Mouse (Mus musculus) activated CD4-positive, CD25-positive, alpha-beta regulatory T cell, adult 4 months (primary cell): Measurements from ENCODE around the gene 2810408A11Rik. TPM values are rescaled to one million over a fixed set of nuclear protein-coding genes. Genes with fewer than 3 reads are reported as not detected.
"Not testable (repeated sequence)": the region's sequence is repeated elsewhere in the genome, so short reads cannot be mapped to it uniquely, and the experiment has no call there.

Experiments used
- ATAC-seq: one replicate; pipeline ENCODE4 v1.8.0; 2017
- polyA plus RNA-seq, 2 experiments: library from polyadenylated mRNA; unstranded; fragments of 100-300 nt; shearing (Covaris generic); gene quantifications; one replicate each; pipeline ENCODE4 v1.2.1; 2017

Gene 2810408A11Rik
- polyA plus RNA-seq, 2 experiments from 2014 or later = 1.1 to 1.2 TPM

DNA sequence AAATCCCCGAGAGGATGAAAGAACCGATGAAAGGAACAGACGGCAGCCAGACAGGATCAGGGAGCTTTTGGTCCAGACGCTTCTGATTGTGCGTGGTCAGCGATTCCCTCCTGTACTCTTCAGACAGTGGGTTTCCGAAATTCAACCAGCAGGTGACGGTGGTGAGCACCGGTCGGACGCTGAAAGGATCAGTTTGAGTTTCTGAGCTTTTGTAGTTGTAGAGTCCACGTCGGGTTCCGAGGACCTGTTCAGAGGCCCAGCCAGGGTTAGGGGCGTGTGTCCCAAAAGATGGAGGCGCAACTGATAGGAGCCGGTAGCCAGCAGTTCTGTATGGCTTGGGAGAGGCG is 20.3 kb downstream of the 2810408A11Rik start:
- ATAC-seq = peak; percentile 45

DNA sequence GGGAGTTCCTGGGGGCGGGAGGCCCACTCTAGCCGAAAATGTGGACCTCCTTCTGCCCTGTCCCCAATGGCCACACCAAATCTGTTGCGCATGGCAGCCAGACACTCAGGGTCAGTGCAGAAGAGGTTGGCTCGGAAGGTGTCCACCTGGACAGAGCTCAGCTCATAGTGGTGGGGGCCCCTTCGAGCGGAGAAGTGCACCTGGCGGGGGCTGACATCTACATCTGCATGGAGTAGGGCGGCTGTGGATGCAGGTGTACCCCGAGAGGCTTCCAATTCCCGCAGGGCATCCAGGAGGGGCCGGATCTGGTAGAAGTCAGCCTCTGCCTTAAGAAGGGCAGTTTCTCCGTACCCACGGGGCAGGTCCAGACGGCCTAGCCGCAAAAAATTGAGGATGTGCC is 21.1 kb downstream of the 2810408A11Rik start:
- ATAC-seq = no peak

DNA sequence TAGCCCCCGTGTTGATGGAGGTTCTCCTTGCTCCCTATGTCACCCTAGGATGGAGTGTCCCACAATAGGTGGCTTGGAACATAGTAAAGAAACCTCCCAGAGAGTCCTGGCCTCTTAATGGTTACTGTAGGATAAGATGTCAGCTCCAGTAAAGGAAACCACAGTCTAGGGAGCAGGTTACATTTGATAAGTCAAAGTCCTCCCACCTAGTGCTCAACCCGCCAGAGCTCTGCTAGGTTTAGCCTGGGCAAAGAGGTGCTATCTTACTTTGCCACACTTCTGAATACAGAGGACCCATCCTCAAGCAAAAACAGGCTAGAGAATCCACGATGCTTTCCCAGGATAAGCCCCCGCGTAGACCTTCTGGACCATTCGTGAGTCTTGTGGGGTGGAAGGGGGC is 21.8 kb downstream of the 2810408A11Rik start:
- no peak for ATAC-seq

DNA sequence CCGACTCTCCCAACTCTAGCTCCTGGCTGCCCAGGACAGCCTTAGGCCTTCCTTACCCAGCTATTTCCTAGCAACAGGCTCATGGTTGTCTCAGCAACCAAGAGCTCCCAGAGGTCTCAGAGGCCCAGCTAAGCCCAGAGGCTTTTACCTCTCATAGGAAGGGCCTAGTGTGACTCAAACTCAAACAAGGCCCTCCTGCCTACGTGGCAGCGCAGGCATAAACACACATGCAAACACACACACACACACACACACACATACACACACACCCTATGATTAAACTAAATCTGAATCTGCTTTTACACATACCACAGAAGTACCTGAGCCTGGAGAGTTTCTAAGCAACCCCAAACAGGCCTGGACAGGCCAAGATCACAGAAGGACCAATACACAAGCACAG is 22.4 kb downstream of the 2810408A11Rik start:
- ATAC-seq = no peak

DNA sequence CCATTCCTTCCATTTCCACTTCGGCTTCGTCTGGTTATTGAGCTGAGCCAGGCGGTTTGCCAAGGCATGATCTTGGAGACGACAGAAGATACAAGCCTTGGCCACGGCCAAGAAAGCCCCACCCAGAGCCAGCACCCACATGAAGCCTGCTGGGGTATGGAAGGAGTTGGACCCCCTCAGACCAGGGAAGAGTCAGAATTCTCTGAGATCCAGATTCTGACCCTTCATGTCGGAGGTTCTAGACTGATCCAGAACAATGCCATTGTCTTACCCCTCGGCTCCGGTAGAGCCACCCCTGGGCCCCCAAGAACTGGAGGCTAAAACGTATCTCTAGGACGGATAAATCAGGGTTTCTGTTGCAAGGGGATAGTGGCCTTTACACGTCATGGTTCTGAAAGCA is 22.9 kb downstream of the 2810408A11Rik start, which contains the start of gene Tmem95:
Gene Tmem95 (minus strand): TSS at position 141 of the 400 bp plus-strand sequence.
- no peak for ATAC-seq

DNA sequence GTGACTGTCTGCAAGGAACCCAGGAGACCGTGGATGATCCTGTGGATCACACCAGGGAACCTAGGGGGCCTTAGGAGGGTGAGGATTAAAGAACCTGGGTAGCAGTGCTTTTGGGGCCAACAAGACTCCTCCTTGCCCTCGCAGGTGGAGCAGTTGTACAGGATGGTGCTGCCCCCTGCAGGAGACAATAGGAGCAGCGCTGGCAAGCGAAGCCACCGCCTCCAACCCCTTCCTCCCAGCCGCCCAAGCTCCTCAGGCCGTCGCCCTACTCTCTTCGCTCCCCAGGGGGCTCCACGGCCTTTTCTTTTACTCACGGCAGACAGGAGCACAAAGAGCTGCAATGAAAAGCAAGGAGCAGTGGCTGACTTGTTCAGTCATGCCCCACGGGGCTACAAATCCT is 23.9 kb downstream of the 2810408A11Rik start:
- ATAC-seq = peak; percentile 53

DNA sequence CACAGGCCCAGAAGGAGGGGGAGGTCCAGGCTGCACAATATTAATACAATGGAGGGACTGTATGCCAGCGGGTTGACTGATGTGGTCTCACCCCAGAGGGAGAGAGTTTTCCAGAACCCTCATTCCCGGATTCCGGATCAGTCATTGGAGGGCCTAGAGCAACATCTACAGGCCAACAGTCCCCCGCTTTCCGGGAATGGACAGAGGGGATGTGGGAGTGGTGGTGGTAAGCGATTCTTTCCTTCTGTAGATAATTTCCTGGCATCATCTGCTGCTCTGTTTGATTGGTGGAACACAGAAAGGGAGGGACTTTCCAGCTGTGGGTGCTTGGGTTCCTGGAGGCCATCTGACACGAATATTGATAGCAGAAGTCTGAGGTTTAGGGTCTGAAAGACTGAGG is 24.6 kb downstream of the 2810408A11Rik start:
- ATAC-seq = no peak

DNA sequence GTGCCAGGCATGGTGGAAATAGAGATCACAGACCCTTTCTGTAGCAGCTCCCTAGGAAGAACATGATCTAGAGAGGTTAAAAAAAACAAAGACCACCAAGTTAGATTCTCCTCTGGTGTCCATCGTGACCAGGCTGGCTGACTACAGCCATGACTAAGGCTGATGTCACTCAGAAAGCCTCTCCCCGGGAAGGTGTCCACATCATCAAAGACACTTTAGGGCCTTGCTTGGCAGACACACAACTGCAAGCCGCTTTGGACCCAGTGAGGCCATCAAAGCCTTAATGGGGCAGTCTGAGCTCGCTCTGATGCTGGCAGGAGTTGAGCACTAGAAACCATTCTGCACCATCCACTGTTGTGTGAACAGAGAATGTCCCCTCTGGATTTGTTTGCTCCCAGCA is 28.3 kb downstream of the 2810408A11Rik start:
- ATAC-seq = no peak

DNA sequence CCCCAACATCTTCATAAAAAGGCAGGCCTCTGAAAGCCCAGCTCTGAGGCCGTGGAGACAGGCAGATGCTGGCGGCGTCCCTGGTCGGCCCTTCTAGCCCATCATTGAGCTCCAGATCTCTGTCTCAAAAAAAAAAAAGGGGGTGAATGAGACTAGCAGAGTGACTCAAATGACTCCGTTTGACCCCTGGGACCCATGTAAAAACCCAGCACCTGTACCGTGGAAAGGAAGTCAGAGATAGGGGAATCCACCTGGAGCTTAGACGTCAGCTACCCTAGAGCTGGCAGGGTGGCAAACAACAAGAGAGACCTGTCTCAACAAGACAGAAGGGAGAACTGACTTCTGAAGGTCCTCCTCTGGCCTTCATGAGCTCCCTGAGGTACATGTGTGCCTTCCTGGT is 29.0 kb downstream of the 2810408A11Rik start:
- ATAC-seq = no peak

DNA sequence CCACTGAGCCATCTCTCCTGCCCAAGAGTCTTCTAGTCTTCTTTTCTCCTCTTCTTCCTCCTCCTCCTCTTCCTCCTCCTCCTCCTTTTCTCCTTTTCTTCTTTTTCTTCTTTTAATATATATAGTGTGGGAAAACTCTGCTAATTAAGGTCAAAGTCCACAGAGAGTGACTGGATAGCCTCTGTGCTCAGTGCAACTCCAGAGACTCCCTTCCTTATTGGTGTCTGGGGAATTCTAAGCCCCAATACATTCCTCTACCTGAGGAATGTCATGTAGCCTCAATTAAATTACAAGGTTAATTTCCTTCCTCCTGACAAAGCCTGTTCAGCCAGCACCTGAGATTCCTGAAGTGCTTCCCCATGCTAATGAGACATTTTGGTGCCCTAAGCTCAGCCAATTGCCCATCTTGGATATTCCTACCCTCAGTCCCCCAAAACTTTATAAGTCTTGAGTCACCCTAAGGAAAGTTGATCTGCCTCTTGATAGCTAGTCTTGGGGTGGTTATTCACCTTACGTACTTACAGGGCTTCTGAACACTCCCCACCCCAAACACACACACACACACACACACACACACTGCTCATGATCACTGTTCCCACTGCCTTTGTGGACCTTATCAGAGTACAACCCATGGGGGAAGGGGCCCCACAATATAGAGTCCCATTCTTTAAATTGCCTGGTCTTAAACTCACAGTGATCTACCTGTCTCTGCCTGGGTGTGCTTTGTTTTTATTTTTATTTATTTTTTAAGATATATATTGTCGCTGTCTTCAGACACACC is 30.3 kb downstream of the 2810408A11Rik start:
- no peak for ATAC-seq

DNA sequence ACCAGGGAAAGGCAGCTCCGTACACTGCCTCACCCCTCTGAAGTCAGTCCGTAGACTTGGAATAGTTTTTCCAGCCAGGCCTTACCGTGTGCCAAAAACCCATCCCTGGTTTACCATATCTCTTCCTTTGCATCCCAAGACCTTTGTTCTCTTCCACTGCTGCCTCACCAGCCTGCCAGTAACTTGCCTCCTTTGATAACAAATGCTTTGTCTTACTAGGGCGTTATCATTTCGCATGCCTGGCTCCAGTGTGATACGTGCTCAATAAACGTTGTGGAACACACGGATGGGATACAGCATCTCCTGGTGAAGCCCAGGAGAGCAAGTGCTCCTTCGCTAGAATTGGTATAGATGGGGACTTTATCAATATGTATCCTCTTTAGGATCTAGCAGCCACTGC is 33.5 kb downstream of the 2810408A11Rik start:
- no peak for ATAC-seq

DNA sequence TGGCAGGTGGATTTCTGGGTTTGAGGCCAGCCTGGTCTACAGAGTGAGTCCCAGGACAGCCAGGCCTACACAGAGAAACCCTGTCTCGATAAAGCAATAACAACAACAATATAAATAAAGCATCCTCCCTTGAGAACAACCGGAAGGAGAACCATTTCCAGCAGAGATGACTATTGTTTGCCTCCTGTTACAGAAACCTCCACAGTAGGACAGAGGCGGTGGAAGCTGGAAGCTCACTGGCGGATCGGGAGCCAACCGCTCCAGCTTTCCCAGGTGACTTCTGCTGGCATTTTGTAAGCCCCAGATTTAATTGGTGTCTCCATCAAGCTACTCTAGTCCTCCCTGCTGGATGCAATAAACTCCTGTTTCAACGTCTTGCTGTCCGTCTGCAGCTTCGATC is 35.2 kb downstream of the 2810408A11Rik start:
- no peak for ATAC-seq

DNA sequence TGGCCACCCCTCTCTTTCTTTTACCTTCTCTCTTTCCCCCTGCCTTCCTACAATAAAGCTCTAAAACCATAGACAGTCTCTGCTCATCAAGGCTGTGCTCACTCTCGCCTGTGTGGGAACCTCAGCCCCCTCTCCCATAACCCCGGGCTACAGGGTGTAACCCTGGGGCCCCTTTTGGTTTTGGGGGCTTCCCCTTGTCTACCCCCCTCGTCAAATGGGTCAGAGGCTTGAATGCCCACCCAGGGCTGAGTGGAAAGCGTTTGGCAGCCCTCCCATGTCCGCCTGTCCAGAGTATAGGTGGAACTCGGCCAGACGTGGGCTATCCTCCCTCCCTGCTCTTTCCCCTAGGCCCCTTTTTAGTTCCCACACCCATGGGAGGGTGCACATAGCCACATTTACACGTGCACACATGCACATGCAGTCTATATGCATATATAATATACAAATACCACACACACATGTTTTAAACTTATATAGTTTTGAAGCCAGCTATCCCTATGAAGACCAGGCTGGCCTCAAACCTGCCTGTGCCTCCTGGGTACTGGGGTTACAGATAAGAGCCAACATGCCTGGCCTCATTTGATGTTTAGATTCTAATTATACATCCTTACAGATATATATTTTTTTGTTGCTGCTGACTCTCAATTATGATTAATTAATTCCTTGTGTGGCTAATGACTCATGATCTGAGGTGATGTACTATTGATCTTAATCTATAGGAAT is 36.5 kb downstream of the 2810408A11Rik start:
- ATAC-seq = no peak

DNA sequence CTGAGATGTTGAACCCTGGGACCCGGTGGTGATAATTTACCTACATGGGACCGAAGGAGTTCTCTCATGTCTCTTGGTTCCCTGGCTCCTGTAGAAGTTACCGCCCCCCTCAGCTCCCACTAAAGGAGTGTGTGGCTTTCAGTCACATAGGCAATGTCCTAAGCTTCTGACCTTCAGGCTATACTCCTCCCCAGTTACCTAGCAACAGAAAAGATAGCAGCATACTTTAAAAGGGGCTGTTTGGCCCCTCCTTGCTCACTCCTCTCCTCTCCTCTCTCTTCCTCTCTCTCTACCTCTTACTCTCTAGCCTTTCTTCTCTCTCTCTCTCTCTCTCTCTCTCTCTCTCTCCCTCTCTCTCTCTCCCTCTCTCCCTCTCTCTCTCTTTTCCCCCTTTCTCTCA is 37.1 kb downstream of the 2810408A11Rik start:
- ATAC-seq = not testable (repeated sequence)

DNA sequence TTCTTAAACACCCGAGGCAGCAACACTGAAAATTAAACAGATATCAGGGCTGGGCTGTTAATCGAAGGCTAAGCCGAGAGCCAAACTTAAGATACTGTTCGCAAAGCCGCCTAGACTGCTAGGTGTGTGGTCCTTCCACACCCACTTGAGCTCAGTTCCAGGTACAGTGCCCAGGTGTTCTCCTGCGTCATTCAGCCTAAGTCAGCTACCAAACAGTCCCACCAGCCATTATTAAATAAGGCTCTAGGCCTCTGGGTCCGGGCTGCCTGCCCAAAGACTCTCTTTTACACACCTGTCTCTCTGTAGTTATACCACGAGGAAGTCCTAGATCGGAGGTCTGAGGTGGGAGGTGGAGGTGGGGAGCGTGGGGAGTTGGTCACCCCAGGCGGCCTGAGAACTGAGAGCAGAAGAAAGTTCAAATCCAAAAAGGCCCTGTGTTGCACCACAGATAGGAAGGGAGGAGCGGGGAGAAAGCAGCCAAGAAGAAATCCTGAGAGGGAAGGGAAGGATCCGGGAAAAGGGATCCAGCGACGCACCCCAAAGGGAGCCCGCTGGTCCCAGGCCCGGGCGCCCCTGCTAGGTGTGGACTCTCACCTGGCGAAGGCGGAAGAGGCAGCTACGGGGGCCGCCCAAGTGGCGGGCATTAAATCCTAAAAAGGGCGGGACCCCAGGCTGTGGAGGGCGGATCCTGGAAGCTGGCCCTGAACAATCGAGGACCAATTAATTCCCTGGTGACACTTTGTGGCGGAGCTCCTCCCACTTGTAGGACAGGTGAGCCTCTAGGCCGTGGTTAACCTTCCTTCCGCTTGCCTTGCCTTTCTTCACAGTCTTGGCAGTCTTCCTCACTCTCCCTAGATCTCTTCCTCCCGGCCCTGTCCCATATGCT is 42.4 kb downstream of the 2810408A11Rik start, which contains the start of gene Tnk1:
Gene Tnk1 (minus strand): TSS at position 618 of the 886 bp plus-strand sequence.
- ATAC-seq = no peak

DNA sequence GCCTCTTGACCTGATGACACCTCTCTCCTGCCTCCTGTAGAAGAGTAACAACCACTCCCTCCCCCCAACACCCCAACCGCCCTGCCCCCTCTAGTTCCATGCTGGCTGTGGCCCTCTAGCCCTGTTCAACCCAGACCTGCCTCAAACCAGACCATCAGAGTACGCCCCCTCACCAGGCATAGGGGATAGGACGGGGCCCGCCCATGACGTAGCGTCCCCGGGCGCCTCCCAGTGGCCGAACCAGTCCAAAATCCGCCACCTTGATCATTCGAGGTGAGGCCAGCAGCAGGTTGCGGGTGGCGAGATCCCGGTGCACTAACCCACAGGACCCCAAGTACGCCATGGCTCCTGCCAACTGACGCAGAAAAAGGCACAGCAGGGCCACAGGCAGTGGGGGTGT is 45.4 kb downstream of the 2810408A11Rik start:
- no peak for ATAC-seq

DNA sequence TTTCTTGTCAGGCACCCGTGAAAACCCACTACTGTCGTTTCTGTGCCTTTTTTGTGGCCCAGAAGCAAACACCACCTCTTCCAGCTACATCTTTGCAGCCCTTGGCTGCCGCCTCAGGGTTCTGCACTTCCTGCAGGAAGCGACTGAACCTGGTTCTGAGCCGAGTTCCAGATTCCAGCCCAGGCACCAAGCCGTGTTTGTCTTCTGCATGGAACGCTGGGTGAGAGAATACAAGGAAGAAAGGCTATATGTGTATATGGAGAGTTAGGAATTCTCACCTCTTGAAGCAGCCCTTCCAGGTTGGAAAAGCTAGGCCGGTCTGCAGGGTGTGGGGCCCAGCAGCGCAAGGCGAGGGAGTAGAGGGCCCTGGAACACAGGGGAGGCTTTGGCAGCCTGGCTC is 46.1 kb downstream of the 2810408A11Rik start:
- no peak for ATAC-seq

DNA sequence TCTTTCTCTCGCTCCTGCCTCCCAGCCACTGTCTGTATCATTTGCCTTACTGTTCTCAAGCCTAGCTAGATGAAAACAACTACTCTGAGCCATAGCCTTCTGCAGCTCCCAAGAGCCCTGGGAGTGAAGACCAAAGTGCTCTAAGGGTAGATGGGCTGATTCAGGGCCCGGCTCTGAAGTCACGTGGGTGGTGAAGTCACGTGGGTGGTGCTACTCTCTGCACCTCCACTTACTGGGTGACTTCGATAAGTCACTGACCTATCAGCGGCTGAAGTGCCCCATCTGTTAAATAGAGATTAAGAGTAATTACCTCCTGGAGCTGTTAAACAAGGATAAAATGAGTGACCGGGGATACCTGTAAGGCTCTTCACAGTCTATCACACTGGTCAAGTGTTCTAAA is 46.8 kb downstream of the 2810408A11Rik start:
- no peak for ATAC-seq

DNA sequence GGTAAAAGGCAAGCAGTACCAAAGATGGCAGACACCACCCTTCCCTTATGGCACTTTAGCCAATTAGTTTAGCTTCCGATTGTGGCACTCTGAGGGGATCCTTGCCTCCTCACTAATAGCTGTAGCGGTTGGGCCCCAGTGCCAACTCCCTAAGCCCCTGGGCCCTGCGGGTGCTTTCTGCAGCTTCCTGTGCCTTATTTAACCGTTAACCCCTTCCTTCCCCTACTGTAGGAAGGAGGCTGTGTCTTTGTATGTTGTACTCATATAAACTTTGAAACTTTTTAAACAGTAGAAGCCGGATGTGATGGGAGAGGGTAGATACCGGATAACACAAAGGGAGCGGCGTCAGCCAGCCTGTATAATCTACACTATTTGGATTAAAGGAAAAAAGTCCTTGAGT is 50.0 kb downstream of the 2810408A11Rik start:
- ATAC-seq = no peak

DNA sequence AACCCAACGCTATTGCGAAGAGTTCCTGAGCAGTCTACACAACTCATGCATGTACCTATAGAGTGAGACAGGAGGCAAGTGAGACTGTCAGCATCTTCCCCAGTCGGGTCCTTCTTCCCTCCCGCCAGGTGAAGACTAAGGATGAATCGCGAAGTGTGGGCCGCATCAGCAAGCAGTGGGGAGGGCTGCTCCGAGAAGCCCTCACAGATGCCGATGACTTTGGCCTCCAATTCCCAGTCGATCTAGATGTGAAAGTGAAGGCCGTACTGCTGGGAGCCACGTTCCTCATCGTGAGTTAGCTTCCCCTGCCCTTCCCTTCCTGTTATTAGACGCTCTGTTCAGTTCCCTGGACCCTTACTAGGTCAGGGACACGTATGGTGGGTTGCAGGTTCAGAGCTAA is 50.9 kb downstream of the 2810408A11Rik start:
- no peak for ATAC-seq

DNA sequence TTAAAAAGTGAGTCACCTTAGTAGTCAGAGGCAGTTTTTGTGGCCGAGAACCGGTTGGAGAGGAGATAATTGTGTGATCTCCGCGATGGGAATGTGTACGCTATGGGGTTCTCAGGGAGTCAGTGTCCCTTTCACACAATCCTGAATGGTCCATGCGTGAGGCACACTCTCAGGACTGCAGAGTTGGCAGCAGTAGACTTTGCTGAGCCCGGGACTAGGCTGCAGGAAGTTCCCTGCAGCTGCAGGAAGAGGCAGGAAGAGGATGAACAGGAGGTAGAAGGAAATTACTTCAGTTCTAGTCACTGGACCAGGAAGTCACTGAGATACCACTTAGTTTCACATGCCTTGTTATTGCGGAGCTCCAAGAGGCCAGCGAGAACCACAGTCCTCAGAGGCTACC is 51.7 kb downstream of the 2810408A11Rik start:
- ATAC-seq = no peak

DNA sequence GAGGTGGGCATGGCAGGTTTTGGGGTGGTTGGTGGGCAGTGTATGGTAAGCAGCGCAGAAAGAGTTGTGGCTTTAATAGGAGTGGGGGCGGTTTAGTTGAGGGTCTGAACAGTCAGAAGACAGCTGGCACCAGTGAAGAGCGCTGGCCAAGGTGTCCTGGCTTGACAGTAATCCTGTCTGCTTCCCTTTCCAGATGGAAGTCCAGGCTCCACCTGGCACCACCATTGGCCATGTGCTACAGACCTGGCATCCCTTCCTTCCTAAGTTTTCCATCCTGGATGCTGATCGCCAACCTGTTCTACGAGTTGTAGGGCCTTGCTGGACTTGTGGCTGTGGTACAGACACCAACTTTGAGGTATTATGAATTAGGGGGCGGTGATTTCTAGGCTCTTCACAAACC is 52.8 kb downstream of the 2810408A11Rik start:
- ATAC-seq = no peak
